Mouse (Mus musculus): ENCODE data around the gene Ang5. TPM values are rescaled to one million over a fixed set of nuclear protein-coding genes. Genes with fewer than 3 reads are reported as not detected.
"Not testable (repeated sequence)": the region's sequence is repeated elsewhere in the genome, so short reads cannot be mapped to it uniquely, and the experiment has no call there.

Ang5 gene
- not detected in 2 replicates for polyA plus RNA-seq (2014; fragmentation: Nextera tagmentation; extraction: Ambion mirVana)

- H3K27me3 ChIP-seq (ENCODE audit: control insufficient read depth, insufficient read depth, low read length); H3K27ac ChIP-seq (ENCODE audit: low read depth, low read length); H3K9ac ChIP-seq (ENCODE audit: low read length); DNase-seq (ENCODE audit: low spot score); H3K4me2 ChIP-seq (ENCODE audit: low read depth); H3K9me3 ChIP-seq (ENCODE audit: control insufficient read depth, low read length); ATAC-seq (ENCODE audit: insufficient read depth, low FRiP score, low TSS enrichment); H3K36me3 ChIP-seq (ENCODE audit: control insufficient read depth, insufficient read depth, low read length); H3K4me1 ChIP-seq (ENCODE audit: control insufficient read depth, insufficient read depth, low read length); H3K4me3 ChIP-seq (ENCODE audit: low read depth, low read length): not testable (repeated sequence)
- WGBS: no CpG with 5 or more reads among the region's 2 CpGs
Measured at GRCm38 (mm10) chr14:43956769-43957168, at the start of gene Ang5. TSS of gene Ang5 (plus strand) at chr14:43957069.

- not testable (repeated sequence) for DNase-seq (ENCODE audit: low spot score); H3K27ac ChIP-seq (ENCODE audit: low read depth, low read length); ATAC-seq (ENCODE audit: insufficient read depth, low FRiP score, low TSS enrichment); H3K4me1 ChIP-seq (ENCODE audit: control insufficient read depth, insufficient read depth, low read length); H3K4me3 ChIP-seq (ENCODE audit: low read depth, low read length); H3K27me3 ChIP-seq (ENCODE audit: control insufficient read depth, insufficient read depth, low read length); H3K9ac ChIP-seq (ENCODE audit: low read length); H3K4me2 ChIP-seq (ENCODE audit: low read depth); H3K36me3 ChIP-seq (ENCODE audit: control insufficient read depth, insufficient read depth, low read length); H3K9me3 ChIP-seq (ENCODE audit: control insufficient read depth, low read length)
Measured at GRCm38 (mm10) chr14:43918214-43918613, 38.7 kb upstream of the Ang5 start.

GRCm38 (mm10) chr14:43923459-43923858, 33.4 kb upstream of the Ang5 start, which contains the start of gene Ear10:
TSS of gene Ear10 (minus strand) at chr14:43923559.
- not testable (repeated sequence) for H3K27me3 ChIP-seq (ENCODE audit: control insufficient read depth, insufficient read depth, low read length); ATAC-seq (ENCODE audit: insufficient read depth, low FRiP score, low TSS enrichment); DNase-seq (ENCODE audit: low spot score); H3K9ac ChIP-seq (ENCODE audit: low read length); H3K4me2 ChIP-seq (ENCODE audit: low read depth); H3K4me3 ChIP-seq (ENCODE audit: low read depth, low read length); H3K27ac ChIP-seq (ENCODE audit: low read depth, low read length); H3K9me3 ChIP-seq (ENCODE audit: control insufficient read depth, low read length); H3K36me3 ChIP-seq (ENCODE audit: control insufficient read depth, insufficient read depth, low read length); H3K4me1 ChIP-seq (ENCODE audit: control insufficient read depth, insufficient read depth, low read length)
- 87% methylated on average over 3 of the region's 3 CpGs for WGBS

GRCm38 (mm10) chr14:43924688-43925403, 32.0 kb upstream of the Ang5 start, which contains the start of gene Gm8113:
TSS of gene Gm8113 (plus strand) at chr14:43925390.
- Histone ChIP-seq H3K9ac (ENCODE audit: low read length) (peak within 1 kb of the TSS; percentile 68), H3K4me3 (ENCODE audit: low read depth, low read length) (peak within 1 kb of the TSS; percentile 36), H3K4me2 (ENCODE audit: low read depth) (peak within 1 kb of the TSS; percentile 29), H3K27ac (ENCODE audit: low read depth, low read length) (0 out of 2 replicates have a peak within 1 kb of the TSS, but pooled peaks have one; percentile 49)
- WGBS: 10% methylated on average over 10 of the region's 10 CpGs
- not testable (repeated sequence) for H3K36me3 ChIP-seq (ENCODE audit: control insufficient read depth, insufficient read depth, low read length); H3K9me3 ChIP-seq (ENCODE audit: control insufficient read depth, low read length); H3K27me3 ChIP-seq (ENCODE audit: control insufficient read depth, insufficient read depth, low read length); H3K4me1 ChIP-seq (ENCODE audit: control insufficient read depth, insufficient read depth, low read length)
- peak; percentile 82 for DNase-seq (ENCODE audit: low spot score)
- ATAC-seq (ENCODE audit: insufficient read depth, low FRiP score, low TSS enrichment): peak; percentile 97

GRCm38 (mm10) chr14:43925404-43925950, 31.4 kb upstream of the Ang5 start:
- not testable (repeated sequence) for H3K27me3 ChIP-seq (ENCODE audit: control insufficient read depth, insufficient read depth, low read length); H3K9me3 ChIP-seq (ENCODE audit: control insufficient read depth, low read length); H3K36me3 ChIP-seq (ENCODE audit: control insufficient read depth, insufficient read depth, low read length); H3K4me1 ChIP-seq (ENCODE audit: control insufficient read depth, insufficient read depth, low read length)
- ATAC-seq (ENCODE audit: insufficient read depth, low FRiP score, low TSS enrichment) (peak; percentile 88), DNase-seq (ENCODE audit: low spot score) (peak; percentile 58)
- peak overlapping the region; percentile 36 for H3K4me3 ChIP-seq (ENCODE audit: low read depth, low read length)
- H3K9ac ChIP-seq (ENCODE audit: low read length): peak overlapping the region; percentile 68
- H3K4me2 ChIP-seq (ENCODE audit: low read depth): peak overlapping the region; percentile 29
- 4% methylated on average over 21 of the region's 21 CpGs for WGBS
- H3K27ac ChIP-seq (ENCODE audit: low read depth, low read length): 0 out of 2 replicates have a peak overlapping the region, but pooled peaks have one; percentile 49

- ATAC-seq (ENCODE audit: insufficient read depth, low FRiP score, low TSS enrichment); H3K4me3 ChIP-seq (ENCODE audit: low read depth, low read length); H3K27ac ChIP-seq (ENCODE audit: low read depth, low read length); H3K27me3 ChIP-seq (ENCODE audit: control insufficient read depth, insufficient read depth, low read length); H3K36me3 ChIP-seq (ENCODE audit: control insufficient read depth, insufficient read depth, low read length); H3K4me2 ChIP-seq (ENCODE audit: low read depth); H3K9ac ChIP-seq (ENCODE audit: low read length); H3K9me3 ChIP-seq (ENCODE audit: control insufficient read depth, low read length); H3K4me1 ChIP-seq (ENCODE audit: control insufficient read depth, insufficient read depth, low read length): not testable (repeated sequence)
- 16% methylated on average over 8 of the region's 8 CpGs for WGBS
- DNase-seq (ENCODE audit: low spot score): peak; percentile 51
Measured at GRCm38 (mm10) chr14:43932991-43933390, 23.9 kb upstream of the Ang5 start.

- WGBS: 56% methylated on average over 5 of the region's 5 CpGs
- not testable (repeated sequence) for H3K4me3 ChIP-seq (ENCODE audit: low read depth, low read length); H3K27me3 ChIP-seq (ENCODE audit: control insufficient read depth, insufficient read depth, low read length); H3K4me1 ChIP-seq (ENCODE audit: control insufficient read depth, insufficient read depth, low read length); H3K36me3 ChIP-seq (ENCODE audit: control insufficient read depth, insufficient read depth, low read length); H3K9me3 ChIP-seq (ENCODE audit: control insufficient read depth, low read length); H3K4me2 ChIP-seq (ENCODE audit: low read depth); ATAC-seq (ENCODE audit: insufficient read depth, low FRiP score, low TSS enrichment); DNase-seq (ENCODE audit: low spot score); H3K27ac ChIP-seq (ENCODE audit: low read depth, low read length); H3K9ac ChIP-seq (ENCODE audit: low read length)
Measured at GRCm38 (mm10) chr14:43933399-43933798, 23.5 kb upstream of the Ang5 start.

GRCm38 (mm10) chr14:43953382-43953781, 3.5 kb upstream of the Ang5 start:
- H3K36me3 ChIP-seq (ENCODE audit: control insufficient read depth, insufficient read depth, low read length); H3K9me3 ChIP-seq (ENCODE audit: control insufficient read depth, low read length); ATAC-seq (ENCODE audit: insufficient read depth, low FRiP score, low TSS enrichment); H3K4me1 ChIP-seq (ENCODE audit: control insufficient read depth, insufficient read depth, low read length); H3K27ac ChIP-seq (ENCODE audit: low read depth, low read length); H3K9ac ChIP-seq (ENCODE audit: low read length); H3K4me3 ChIP-seq (ENCODE audit: low read depth, low read length); H3K27me3 ChIP-seq (ENCODE audit: control insufficient read depth, insufficient read depth, low read length); H3K4me2 ChIP-seq (ENCODE audit: low read depth); DNase-seq (ENCODE audit: low spot score): not testable (repeated sequence)
- WGBS: 85% methylated on average over 1 of the region's 2 CpGs

GRCm38 (mm10) chr14:43955074-43955473, 1.8 kb upstream of the Ang5 start:
- DNase-seq (ENCODE audit: low spot score); H3K9me3 ChIP-seq (ENCODE audit: control insufficient read depth, low read length); H3K4me3 ChIP-seq (ENCODE audit: low read depth, low read length); H3K27ac ChIP-seq (ENCODE audit: low read depth, low read length); H3K36me3 ChIP-seq (ENCODE audit: control insufficient read depth, insufficient read depth, low read length); H3K4me2 ChIP-seq (ENCODE audit: low read depth); H3K4me1 ChIP-seq (ENCODE audit: control insufficient read depth, insufficient read depth, low read length); ATAC-seq (ENCODE audit: insufficient read depth, low FRiP score, low TSS enrichment); H3K9ac ChIP-seq (ENCODE audit: low read length); H3K27me3 ChIP-seq (ENCODE audit: control insufficient read depth, insufficient read depth, low read length): not testable (repeated sequence)
- WGBS: no CpG with 5 or more reads among the region's 1 CpGs

Measured in neural tube, embryonic 11.5 days (tissue).